Mouse (Mus musculus): Measurements from ENCODE around the gene Gpr27. TPM values are rescaled to one million over a fixed set of nuclear protein-coding genes. Genes with fewer than 3 reads are reported as not detected.
A peak's percentile ranks its signal among the peaks of the same experiment; 100 is the strongest.

Gene Gpr27
- 1 to 10 TPM; 4.7 to 5.8 TPM for total RNA-seq (2021)
- long read RNA-seq, experiment 1, transcript Gpr27-201 (1 exons, 2,388 nt): major isoform, 16 of 16 reads
- long read RNA-seq, experiment 1, partial matches to known transcripts: 0 of 16 reads
- long read RNA-seq, experiment 1, other reads (novel, unspliced or antisense): 0 of 16 reads
- long read RNA-seq, experiment 2, transcript Gpr27-201 (1 exons, 2,388 nt): major isoform, 30 of 30 reads
- long read RNA-seq, experiment 2, partial matches to known transcripts: 0 of 30 reads
- long read RNA-seq, experiment 2, other reads (novel, unspliced or antisense): 0 of 30 reads

DNA sequence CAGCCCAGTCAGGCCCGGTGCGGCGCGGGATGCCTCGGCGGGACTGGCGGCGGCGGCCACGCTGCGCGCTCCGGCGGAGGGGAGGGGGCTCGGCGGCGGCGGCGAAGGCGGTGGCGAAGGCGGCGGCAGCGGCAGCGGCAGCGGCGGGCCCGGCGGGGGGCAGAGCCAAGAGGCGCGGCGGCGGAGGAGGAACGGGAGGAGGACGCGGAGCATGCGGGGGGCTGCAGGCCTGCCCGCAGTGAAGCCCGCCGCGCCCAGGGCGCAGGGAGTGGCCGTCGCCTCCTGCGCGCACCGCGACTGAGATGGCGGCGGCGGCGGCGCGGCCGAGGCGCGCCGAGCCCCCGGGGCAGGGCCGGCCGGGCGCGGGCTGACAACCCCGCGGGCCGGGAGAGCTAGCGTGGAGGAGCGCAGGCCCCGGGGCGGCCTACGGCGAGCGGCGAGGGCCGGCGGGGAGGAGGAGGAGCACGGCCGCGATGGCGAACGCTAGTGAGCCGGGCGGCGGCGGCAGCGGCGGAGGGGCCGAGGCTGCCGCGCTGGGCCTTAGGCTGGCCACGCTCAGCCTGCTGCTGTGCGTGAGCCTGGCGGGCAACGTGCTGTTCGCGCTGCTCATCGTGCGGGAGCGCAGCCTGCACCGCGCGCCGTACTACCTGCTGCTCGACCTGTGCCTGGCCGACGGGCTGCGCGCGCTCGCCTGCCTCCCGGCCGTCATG, at the start of gene Gpr27:
Gene Gpr27 (plus strand): TSS at position 474 of the 710 bp plus-strand sequence.
- DNase-seq (ENCODE audit: low spot score in 2 of 2): peak; percentile 29 to 36

DNA sequence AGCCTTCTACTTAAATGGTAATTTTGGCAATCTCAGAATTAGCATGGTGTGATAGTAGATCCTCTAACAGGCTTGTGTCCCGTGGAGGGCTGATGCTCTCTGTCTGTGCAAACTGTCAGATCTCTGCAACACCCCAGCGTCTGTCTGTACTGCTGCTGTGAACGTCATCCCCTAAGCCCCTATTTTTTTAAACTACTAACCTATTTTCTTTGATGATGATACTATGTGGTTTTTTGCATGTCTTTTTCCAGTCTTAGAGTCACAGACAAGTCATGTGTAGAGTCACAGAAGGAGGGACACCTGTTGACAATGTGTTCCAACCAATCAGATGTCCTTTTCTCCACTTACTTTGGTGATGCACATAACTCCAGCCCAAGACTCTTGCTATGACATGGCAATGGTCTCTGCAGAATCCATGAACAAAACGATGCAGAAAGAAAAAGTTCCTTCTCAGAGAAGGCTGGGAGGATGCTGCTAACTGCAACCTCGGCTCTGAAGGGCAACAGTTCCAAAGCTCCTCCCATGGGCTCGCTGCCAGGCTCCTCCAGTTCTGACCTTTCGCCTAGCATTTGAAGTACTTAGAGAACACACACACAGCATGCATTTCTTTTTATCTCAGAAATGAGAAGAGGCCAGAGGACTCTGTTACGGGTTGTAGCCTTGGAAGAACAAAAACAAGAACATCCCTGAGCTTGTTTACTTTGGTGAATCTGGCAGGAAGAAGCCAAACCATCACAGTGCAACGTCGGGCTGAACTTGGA, 48.9 kb upstream of the Gpr27 start:
- no peak for DNase-seq (ENCODE audit: low spot score in 2 of 2)

GRCm38 (mm10) chr6:99644386-99644785, 48.1 kb upstream of the Gpr27 start:
- DNase-seq (ENCODE audit: low spot score in 2 of 2): no peak

DNA sequence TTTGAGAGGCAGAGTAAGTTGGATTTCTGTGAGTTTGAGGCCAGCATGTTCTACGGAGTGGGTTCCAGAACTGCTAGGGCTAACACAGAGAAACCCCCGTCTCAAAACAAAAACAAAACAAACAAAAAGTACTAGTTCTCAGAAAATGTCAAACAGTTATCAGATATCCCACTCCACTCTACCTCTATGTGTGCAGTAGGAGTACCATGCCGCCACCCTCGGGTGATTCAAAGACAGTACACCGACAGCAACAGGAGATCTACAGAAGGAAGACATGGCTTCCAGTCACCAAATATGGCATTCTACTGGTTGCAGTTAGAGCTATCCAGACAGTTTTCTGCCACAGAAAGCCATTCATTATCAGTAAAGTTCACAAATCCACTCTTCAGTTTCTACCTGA, 47.6 kb upstream of the Gpr27 start:
- DNase-seq (ENCODE audit: low spot score in 2 of 2): no peak

- no peak for DNase-seq (ENCODE audit: low spot score in 2 of 2)
Measured at GRCm38 (mm10) chr6:99646344-99646743, 46.1 kb upstream of the Gpr27 start.

- no peak for DNase-seq (ENCODE audit: low spot score in 2 of 2)
Measured at GRCm38 (mm10) chr6:99649307-99649706, 43.2 kb upstream of the Gpr27 start.

- DNase-seq (ENCODE audit: low spot score in 2 of 2): no peak
Measured at GRCm38 (mm10) chr6:99652341-99652740, 40.1 kb upstream of the Gpr27 start.

DNA sequence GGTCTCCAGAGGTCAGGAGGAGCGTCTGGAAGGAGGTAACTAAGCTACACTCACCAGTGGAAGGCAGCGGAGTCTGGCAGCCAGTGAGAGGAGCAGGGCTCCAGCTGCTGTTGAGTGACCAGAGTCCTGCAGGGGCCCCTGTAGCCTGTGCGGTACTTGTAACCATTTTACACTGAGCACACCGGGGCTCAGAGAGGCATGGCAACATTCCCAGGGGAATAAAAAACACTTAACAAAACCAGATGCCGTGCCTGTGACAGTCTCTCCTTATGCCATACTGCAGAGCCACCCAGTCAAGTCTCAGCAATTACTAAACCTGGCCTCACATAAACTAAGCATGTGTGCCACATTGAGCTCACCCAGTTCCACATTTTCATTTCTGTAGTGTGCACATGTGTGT, 38.1 kb upstream of the Gpr27 start:
- no peak for DNase-seq (ENCODE audit: low spot score in 2 of 2)

DNA sequence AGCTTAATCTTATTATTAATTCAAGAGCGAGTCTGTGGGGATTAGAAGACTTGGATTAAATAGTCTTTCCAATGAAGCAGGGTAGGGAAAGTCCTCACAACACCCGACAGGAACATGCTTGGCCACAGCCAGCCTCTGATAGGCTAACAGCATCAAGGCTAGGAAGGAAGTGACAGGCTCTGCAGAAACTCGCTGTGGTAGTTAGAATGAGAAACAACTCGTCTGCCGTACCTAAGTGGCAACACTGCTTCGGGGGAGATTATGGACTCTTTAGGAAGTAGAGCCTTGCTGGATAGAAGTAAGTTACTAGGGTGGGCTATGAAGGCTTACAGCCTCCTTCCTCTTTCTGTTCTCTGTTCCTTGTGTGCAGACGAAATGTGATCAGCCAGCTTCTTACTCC, 37.0 kb upstream of the Gpr27 start:
- DNase-seq (ENCODE audit: low spot score in 2 of 2): no peak

- no peak for DNase-seq (ENCODE audit: low spot score in 2 of 2)
Measured at GRCm38 (mm10) chr6:99656088-99656487, 36.4 kb upstream of the Gpr27 start.

GRCm38 (mm10) chr6:99658586-99658985, 33.9 kb upstream of the Gpr27 start:
- DNase-seq (ENCODE audit: low spot score in 2 of 2): no peak

DNA sequence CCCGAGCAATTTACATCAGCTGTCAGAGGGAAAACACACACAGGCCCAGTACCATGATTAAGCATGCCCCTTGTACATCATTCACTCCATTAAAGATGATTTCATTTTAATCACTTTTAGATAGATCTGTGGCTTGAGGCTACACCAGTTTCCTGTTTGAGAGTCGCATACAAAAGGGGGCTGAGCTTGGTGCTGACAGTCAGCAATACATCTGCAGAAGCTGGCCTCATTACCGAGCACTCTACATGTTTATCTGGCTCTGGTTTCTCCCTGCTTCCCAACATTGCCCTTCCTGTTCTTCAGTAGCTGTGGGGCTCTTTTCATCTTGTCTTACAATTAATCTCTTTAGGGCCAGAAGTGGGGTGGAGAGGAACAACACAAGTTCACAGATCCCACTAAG, 32.0 kb upstream of the Gpr27 start:
- DNase-seq (ENCODE audit: low spot score in 2 of 2): no peak

GRCm38 (mm10) chr6:99663232-99663631, 29.2 kb upstream of the Gpr27 start:
- DNase-seq (ENCODE audit: low spot score in 2 of 2): no peak

DNA sequence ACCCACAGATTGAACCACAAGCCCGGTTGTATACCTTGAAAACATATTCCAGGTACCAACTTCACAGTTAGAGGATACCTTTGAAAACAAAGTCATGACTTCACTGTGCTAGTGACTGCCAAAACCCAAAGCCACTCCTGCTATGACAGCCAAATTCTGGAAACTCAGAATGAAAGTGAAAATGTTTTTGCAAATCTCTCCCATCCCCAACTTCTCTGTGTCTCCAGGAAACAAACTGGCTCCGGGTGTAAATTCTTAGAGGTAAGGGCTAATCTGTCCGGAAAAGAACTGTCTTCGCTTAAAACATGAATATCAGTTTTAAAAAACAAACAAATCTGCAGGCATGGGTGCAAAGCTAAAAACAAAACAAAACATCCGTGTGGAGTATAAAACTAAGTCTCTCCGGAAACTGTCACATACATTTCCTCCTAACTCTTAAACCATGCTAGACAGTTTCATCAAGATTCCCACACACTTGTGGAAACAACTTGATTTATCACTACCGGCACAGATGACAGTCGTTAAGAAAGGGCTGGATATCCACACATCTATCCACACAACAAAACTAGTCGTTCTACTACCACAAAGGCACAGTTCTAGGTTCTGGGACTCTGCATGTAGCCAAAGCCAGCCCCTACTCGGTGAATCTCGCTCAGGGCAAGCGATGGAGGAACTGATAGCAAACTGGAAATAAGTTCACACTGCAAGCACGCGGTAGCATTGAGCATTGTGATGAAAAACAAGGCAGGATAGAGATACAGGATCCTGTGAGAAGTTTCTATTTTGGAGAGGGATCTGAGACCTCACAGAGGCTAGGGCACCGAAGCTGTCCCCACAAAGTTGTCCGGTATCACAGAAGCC, 26.8 kb upstream of the Gpr27 start:
- DNase-seq (ENCODE audit: low spot score in 2 of 2): no peak

DNA sequence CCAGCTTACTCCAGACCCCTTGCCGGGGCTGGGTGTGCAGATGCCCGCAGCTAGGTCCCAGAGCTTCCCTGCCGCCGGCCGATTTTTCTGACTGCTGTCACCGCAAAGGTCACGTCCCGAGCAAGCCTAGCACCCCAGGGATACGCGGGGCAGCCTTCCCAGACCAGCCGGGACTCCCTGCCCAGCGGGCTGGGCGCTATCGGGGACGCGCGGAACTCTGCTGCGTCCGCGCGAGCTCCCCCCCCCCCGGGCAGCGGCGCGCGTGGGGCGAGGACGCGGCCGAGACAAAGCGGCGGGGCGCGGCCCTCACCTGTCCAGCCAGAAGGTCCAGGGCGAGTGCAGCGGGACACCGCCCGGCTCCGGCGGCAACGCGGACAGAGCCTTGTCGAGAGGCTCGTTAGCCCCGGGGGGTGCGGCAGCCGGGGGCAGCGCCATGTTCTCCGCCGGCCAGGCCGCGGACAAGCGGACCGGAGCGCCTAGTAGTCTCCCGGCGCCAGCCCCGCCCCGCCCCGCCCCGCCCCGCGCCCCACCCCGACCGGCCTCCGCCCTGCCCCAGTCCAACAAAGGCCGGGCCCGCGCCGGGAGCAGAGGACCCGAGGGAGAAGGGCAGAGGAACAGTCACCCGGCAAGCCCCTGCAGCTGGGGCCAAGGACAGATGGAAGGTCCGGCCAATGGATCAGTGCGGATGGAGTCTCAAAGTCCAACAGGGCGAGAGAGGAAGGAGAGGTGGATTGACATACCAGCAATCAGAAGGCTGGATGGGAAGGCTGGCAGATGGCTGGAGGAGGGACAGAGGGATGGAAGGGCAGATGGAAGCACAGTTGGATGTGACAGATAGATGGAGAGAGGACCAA, 25.9 kb upstream of the Gpr27 start, which contains the start of the genes Eif4e3 and Gm20696:
Gene Eif4e3 (minus strand): TSS at position 454 of the 854 bp plus-strand sequence.
Gene Gm20696 (minus strand): TSS at position 480 of the 854 bp plus-strand sequence.
- peak; percentile 49 to 62 for DNase-seq (ENCODE audit: low spot score in 2 of 2)

- DNase-seq (ENCODE audit: low spot score in 2 of 2): no peak
Measured at GRCm38 (mm10) chr6:99667290-99667689, 25.2 kb upstream of the Gpr27 start.

DNA sequence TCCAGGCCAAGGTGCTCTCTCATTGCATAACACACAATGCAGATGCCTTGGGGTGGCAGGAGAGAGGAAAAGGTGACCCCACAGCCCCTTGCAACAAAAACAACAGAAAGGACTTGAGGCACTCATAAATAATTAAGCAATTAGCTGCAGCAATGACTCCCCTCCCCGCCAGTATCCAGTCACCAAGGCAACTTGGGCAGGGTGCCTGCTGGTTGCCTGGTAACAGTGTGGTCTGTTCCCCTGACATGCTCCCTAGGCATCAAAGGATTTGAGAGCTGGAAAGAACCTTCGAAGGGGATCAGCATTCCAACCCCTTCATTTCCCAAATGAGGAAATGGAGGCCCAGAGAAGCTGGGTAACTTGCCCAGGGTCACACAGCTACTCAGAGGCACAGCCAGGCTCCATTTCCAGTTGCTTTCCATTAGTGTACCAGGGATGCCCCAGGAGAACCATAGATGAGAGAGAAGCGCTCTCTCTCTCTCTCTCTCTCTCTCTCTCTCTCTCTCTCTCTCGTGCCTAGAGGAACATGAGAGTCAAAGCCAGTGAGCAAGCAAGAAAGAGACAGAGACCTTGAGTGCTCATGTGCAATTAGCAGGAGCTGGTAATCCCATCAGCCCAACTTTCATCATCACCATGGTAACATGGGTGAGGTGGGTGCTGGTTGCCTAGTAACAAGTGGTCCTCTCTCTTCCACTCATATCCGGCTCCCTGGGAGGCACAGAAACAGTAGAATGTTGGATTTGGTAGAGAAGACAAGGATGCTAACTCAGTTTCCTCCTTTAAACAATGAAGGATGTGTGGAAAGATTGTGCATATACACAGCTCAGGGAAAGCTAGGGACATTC, 22.8 kb upstream of the Gpr27 start:
- no peak for DNase-seq (ENCODE audit: low spot score in 2 of 2)

GRCm38 (mm10) chr6:99670481-99671119, 21.9 kb upstream of the Gpr27 start:
- peak in 1 of 2 experiments; percentile 53 for DNase-seq (ENCODE audit: low spot score in 2 of 2)

Data from gastrocnemius, postnatal 4 days (tissue).